26 mouse cellular contexts compared by ENCODE assay signal in genomic region chr17:24462932-24463331, GRCm38 (mm10). TPM values are rescaled to one million over a fixed set of nuclear protein-coding genes. Genes with fewer than 3 reads are reported as not detected.
"Had no signal": no experiment of that assay in that cellular context is flagged by ENCODE, and none has a peak within 500 bp of the region (broad histone marks: within the 10 kb centered on the region; RNA-seq: fewer than 3 reads in every experiment).

No protein-coding gene starts in this region.

- DNase-seq: kidney, postnatal 25 days; layer of hippocampus, adult 9-11 months; liver; lung, adult 18-20 months; lung, postnatal 10 days; lung, postnatal 36 days; retina, postnatal 1 day; right cerebral cortex, postnatal 25 days; spleen, adult 18-20 months; thymus, postnatal 25 days had no signal

- H3K9ac ChIP-seq: limb, embryonic 13.5 days; liver, embryonic 12.5 days; liver, embryonic 15.5 days; lung, embryonic 15.5 days; midbrain, embryonic 13.5 days; neural tube, embryonic 13.5 days; stomach, embryonic 15.5 days had no signal

- H3K4me1 ChIP-seq: limb, embryonic 10.5 days; limb, embryonic 13.5 days; lung, embryonic 15.5 days; midbrain, embryonic 10.5 days; midbrain, embryonic 13.5 days; neural tube, embryonic 13.5 days; stomach, embryonic 15.5 days had no signal

- H3K4me2 ChIP-seq: limb, embryonic 13.5 days; liver, embryonic 12.5 days; liver, embryonic 15.5 days; lung, embryonic 15.5 days; midbrain, embryonic 13.5 days; neural tube, embryonic 13.5 days; stomach, embryonic 15.5 days had no signal

- H3K36me3 ChIP-seq: limb, embryonic 10.5 days; limb, embryonic 13.5 days; liver, embryonic 15.5 days; lung, embryonic 15.5 days; midbrain, embryonic 10.5 days; midbrain, embryonic 13.5 days; neural tube, embryonic 13.5 days; stomach, embryonic 15.5 days had no signal

- H3K27ac ChIP-seq: kidney, postnatal 0 days; layer of hippocampus, adult 2 months; limb, embryonic 10.5 days; limb, embryonic 13.5 days; liver, embryonic 12.5 days; liver, embryonic 15.5 days; lung, embryonic 15.5 days; midbrain, embryonic 10.5 days; midbrain, embryonic 13.5 days; neural tube, embryonic 13.5 days; stomach, embryonic 15.5 days had no signal

- H3K9me3 ChIP-seq: limb, embryonic 10.5 days; limb, embryonic 13.5 days; liver, embryonic 12.5 days; liver, embryonic 15.5 days; lung, embryonic 15.5 days; megakaryocyte, embryonic 14.5 days; midbrain, embryonic 10.5 days; midbrain, embryonic 13.5 days; neural tube, embryonic 13.5 days; stomach, embryonic 15.5 days had no signal

- H3K27me3 ChIP-seq: limb, embryonic 13.5 days; liver, embryonic 12.5 days; liver, embryonic 15.5 days; lung, embryonic 15.5 days; megakaryocyte, embryonic 14.5 days; midbrain, embryonic 13.5 days; neural tube, embryonic 13.5 days; stomach, embryonic 15.5 days had no signal

- ATAC-seq: liver, embryonic 12.5 days; midbrain, embryonic 13.5 days; midbrain, embryonic 16.5 days had no signal

- H3K4me3 ChIP-seq: layer of hippocampus, adult 2 months; limb, embryonic 10.5 days; limb, embryonic 13.5 days; liver, embryonic 12.5 days; liver, embryonic 15.5 days; lung, embryonic 15.5 days; megakaryocyte, embryonic 14.5 days; midbrain, embryonic 10.5 days; midbrain, embryonic 13.5 days; myocyte; neural tube, embryonic 13.5 days; stomach, embryonic 15.5 days had no signal

RNA-seq across cellular contexts. Expression of gene Bricd5, which starts 10.8 kb away (rescaled TPM):
- total RNA-seq: neutrophil, adult 5-6 weeks had no signal
- polyA plus RNA-seq: limb, embryonic 10.5 days; limb, embryonic 13.5 days; liver, embryonic 12.5 days; liver, embryonic 15.5 days; lung, embryonic 15.5 days; midbrain, embryonic 13.5 days; neural tube, embryonic 13.5 days; stomach, embryonic 15.5 days; thymus, postnatal 0 days had no signal
